Mouse (Mus musculus) gastrocnemius, adult 18-20 months (tissue): ENCODE results near the gene Lrrc8d. TPM values are rescaled to one million over a fixed set of nuclear protein-coding genes. Genes with fewer than 3 reads are reported as not detected.
"Not testable (repeated sequence)": the region's sequence is repeated elsewhere in the genome, so short reads cannot be mapped to it uniquely, and the experiment has no call there.

Source experiments
- DNase-seq: peaks from one replicate; pipeline ENCODE4 v3.0.0; 2021; ENCODE audit warnings: low spot score
- total RNA-seq, 2 experiments: library from RNA; stranded (reverse); gene quantifications; 2 replicates each; pipeline ENCODE4 v1.2.3; 2021

Gene Lrrc8d
- total RNA-seq, 2 experiments from 2014 or later: 3.3 to 5.0 TPM

GRCm38 (mm10) chr5:105858754-105859694 is 159.3 kb downstream of the Lrrc8d start:
- DNase-seq: peak; percentile 22

- DNase-seq: no peak
Measured at GRCm38 (mm10) chr5:105859716-105860460, 160.1 kb downstream of the Lrrc8d start.

- DNase-seq: no peak
Measured at GRCm38 (mm10) chr5:105860461-105860835, 160.7 kb downstream of the Lrrc8d start.

GRCm38 (mm10) chr5:105861616-105862015 is 161.8 kb downstream of the Lrrc8d start:
- no peak for DNase-seq

DNA sequence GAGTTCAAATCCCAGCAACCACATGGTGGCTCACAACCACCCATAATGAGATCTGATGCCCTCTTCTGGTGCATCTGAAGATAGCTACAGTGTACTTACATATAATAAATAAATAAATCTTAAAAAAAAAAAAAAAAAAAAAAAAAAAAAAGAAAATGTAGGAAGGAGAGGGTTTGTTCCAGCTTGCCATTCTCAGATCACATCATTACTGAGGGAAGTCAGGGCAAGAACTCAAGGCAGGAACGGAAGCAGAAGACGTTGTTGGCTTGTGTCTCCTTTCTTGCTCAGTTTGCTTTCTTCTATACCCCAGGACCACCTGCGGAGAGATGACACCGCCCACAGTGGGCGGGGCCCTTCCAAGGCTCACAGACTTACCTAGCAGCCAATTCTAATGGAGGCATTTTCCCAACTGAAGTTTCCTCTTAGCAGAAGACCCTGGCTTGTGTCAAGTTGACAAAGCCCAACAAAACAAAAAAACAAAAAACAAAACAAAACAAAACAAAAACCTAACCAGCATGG is 165.4 kb downstream of the Lrrc8d start:
- DNase-seq: not testable (repeated sequence)

DNA sequence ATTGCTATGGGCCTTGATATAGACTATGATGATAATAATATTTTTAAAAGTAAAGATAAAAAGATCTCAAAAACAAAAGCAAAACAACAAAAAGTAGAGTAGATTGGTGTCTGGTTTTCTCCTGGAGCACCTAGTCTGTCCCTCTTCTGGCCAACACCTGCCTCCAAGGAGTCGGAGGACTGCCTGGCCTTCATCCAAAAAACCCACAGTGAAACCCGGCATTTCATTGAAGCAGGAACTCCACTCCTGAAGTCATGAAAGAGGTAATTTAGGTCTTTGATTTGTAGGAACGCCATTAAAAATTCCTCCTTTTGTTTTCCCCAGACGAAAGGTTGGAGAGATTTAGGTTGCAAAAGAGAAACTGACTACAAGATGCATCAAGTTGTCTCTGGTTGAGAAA is 167.7 kb downstream of the Lrrc8d start:
- no peak for DNase-seq

DNA sequence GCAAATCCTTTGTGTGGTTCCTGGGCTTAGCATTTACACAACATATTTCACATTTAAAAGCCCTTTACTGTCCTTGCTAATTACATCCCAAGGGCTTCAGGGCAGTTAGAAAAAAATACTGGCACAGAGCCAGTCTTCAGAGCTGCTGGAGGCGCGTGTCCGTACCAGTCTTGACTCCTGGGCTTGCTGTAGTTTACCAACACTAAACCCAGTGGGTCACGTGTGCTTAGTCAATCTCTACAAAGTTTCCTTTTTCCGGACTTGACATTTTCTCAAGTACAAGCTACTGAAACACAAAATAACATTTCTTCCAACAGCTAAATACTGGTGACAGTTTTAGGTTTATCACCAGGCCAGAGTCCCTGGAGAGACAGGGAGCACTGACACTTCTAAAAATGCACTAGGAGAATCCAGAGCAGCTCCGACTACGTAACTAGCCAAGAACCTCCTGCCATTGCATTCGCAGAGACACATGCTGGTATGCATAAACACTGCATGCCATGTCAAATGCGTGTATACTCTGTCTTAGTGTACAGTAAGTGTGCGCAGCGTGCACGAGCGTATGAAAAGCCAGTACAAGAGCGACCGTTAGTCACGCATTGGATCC is 168.2 kb downstream of the Lrrc8d start:
- no peak for DNase-seq

GRCm38 (mm10) chr5:105868593-105868992 is 168.8 kb downstream of the Lrrc8d start:
- peak; percentile 82 for DNase-seq

DNA sequence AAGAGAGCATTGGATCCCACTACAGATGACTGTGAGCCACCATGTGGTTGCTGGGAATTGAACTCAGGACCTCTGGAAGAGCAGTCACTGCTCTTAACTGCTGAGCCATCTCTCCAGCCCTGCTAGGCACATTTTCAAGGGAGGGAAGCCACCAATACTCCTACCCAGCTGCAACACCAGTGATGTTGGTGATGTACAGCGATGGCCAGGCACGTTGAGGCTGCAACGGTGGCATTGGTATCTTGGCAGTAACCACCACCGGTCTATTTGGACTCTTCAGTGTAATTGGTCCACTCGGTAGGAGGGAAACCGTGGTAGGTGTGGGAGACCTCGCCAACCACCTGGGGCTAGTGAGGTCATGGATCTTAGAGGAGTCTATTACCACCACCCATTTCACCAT is 170.0 kb downstream of the Lrrc8d start:
- no peak for DNase-seq

- DNase-seq: no peak
Measured at GRCm38 (mm10) chr5:105871140-105871539, 171.4 kb downstream of the Lrrc8d start.

- no peak for DNase-seq
Measured at GRCm38 (mm10) chr5:105872176-105872575, 172.4 kb downstream of the Lrrc8d start.

DNA sequence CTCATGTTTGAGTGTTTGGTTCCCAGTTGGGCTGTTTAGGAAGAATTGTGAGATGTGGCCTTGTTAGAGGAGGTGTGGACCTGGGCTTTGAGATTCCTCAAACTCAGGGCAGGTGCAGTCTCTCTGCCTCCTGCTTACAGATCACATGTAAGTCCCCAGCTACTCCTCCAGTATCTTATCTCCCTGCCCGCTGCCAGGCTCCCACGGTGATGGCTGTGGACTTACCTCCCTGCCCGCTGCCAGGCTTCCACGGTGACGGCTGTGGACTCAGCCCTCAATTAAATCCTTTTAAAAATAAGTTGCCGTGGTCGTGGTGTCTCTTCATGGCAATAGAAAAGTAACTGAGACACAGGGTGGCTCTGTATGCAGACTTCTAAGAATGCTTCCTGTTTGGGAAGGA is 173.1 kb downstream of the Lrrc8d start:
- no peak for DNase-seq

DNA sequence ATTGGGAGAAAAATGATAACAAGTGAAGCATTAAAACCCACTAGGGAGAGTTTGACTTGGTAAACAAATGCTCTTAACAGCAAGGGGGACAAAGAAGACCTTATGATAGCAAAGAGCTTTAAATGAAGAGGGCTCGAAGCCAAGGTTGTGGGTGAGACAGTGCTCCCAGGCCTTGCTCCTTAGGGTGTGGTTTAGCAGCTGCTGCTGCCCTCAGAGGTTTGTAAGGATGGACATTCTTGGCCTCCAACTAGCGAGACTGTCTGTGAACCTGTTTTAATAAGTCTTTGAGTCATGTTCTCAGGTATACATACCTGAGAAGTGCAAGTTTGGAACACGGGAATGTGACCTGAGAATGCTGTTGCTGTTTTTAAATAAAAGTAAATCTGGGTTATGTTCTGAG is 174.0 kb downstream of the Lrrc8d start:
- DNase-seq: no peak

DNA sequence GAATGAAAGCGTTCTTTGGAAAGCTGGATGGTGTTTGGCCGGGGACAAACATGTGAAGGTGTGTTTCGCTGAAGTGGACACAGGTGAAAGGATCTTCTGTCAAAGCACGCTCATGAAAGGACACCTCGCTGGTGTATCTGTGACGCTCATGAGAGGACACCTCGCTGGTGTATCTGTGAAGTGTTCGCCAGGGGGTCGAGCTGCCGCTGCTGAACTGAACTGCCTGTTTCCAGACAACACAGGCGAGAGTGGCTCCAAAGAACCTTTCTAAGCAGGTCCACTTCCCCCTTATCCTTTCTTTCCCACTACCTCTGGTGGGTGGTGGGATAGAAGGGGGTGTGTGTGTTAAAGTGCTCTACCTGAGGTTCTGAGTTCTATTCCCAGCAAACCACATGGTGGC is 174.7 kb downstream of the Lrrc8d start:
- DNase-seq: no peak

- DNase-seq: peak; percentile 90
Measured at GRCm38 (mm10) chr5:105876068-105876924, 176.5 kb downstream of the Lrrc8d start, which contains the start of gene Zfp326. Gene Zfp326 (plus strand): TSS chr5:105876565.

DNA sequence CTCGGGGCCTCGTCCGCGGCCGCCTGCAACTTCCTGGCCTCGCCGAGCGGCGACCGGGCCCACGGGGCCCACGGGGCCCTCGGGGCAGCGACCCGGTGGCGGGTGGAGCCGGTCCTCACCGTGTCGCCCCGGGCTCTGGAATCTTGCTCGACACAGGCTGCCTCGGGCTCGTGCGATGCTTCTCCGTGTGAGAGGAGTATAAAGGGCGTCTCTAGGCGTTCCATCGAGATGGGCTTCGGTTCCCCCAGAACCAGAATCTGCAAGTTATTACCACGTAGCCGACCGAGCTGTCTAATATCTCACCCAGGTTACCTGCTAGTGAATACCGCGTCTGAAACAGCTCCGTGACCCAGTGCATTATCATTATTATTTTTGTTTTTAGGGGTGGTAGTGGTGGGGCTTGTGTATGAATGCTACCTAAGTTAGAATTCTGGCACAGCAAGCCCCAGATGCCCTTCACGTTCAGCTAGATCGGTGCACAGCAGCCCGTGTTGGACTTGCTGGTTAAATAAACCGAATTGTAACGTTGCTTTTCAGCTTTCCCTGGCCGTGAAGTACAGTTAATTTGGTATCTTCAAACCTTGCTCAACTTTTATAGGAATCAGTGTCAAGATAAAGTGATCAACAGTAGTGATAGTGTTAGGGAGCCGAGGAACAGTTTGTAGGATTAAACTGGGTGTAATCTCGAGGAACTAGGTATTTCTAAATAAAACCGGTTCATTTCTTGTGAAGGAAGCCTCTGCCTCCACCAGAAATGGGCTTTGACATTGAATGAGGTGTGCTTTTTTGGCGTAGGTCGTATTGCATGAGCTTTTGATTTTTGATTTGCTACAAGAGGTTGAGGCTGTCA is 177.4 kb downstream of the Lrrc8d start:
- no peak for DNase-seq
